Mouse (Mus musculus) forebrain, embryonic 14.5 days (tissue): ENCODE measurements around the gene Usp33. TPM values are rescaled to one million over a fixed set of nuclear protein-coding genes. Genes with fewer than 3 reads are reported as not detected.

Source experiments
- ATAC-seq: fragments of 200-750 bp; cut with Nextera tagmentation; 2 replicates; pipeline ENCODE4 v1.8.0; 2017; ENCODE audit warnings: mild to moderate bottlenecking, moderate library complexity
- DNase-seq: peaks from one replicate; pipeline ENCODE4 v3.0.0-alpha.2; 2015; ENCODE audit warnings: low spot score
- H3K27ac ChIP-seq: fragments of 300-500 bp; sonication (generic); 2 replicates; pipeline ENCODE4 v1.5.1; 2014; ENCODE audit warnings: low read depth, mild to moderate bottlenecking, control low read depth, low read length, moderate library complexity
- H3K27me3 ChIP-seq: fragments of 300-500 bp; sonication (generic); replicated peaks from 2 replicates; pipeline ENCODE4 v1.6.1; 2014; ENCODE audit warnings: low read length, control low read depth, mixed read lengths; ENCODE audit not compliant: control insufficient read depth, insufficient read depth
- H3K36me3 ChIP-seq: fragments of 300-500 bp; sonication (generic); 2 replicates; pipeline ENCODE4 v1.6.1; 2014; ENCODE audit warnings: low read length, control low read depth; ENCODE audit not compliant: control insufficient read depth, insufficient read depth
- H3K4me1 ChIP-seq: fragments of 300-500 bp; sonication (generic); 2 replicates; pipeline ENCODE4 v1.6.1; 2014; ENCODE audit warnings: antibody characterized with exemption, low read length, control low read depth; ENCODE audit not compliant: control insufficient read depth, insufficient read depth
- H3K4me2 ChIP-seq: fragments of 300-500 bp; sonication (generic); 2 replicates; pipeline ENCODE4 v1.6.1; 2014; ENCODE audit warnings: mild to moderate bottlenecking, control low read depth, low read length
- H3K4me3 ChIP-seq: fragments of 300-500 bp; sonication (generic); 2 replicates; pipeline ENCODE4 v1.5.1; 2014; ENCODE audit warnings: low read depth, low read length, control low read depth
- H3K9ac ChIP-seq: fragments of 300-500 bp; sonication (generic); 2 replicates; pipeline ENCODE4 v1.6.1; 2014; ENCODE audit warnings: mild to moderate bottlenecking, low read length, control low read depth, moderate library complexity
- H3K9me3 ChIP-seq: fragments of 300-500 bp; sonication (generic); replicated peaks from 2 replicates; pipeline ENCODE4 v1.6.1; 2016; ENCODE audit warnings: low read length, control low read depth, mixed read lengths; ENCODE audit not compliant: control insufficient read depth
- whole genome bisulfite sequencing: fragments of 180-500 bp; shearing (Covaris S2); extraction: QIAGEN DNeasy Blood & Tissue Kit; methylation state at CpG from one replicate; pipeline ENCODE4 v1.1.7; 2014; 5-methylcytosine and 5-hydroxymethylcytosine counted together
- polyA plus RNA-seq: library from polyadenylated mRNA; unstranded; fragments of >200 nt; fragmentation: Nextera tagmentation; extraction: Ambion mirVana; gene quantifications from 2 replicates; pipeline ENCODE4 v1.2.1, GENCODE M21; 2014

Gene Usp33
- polyA plus RNA-seq, 1 experiment from 2014 or later: 85.4 TPM

GRCm38 (mm10) chr3:152352289-152352688 is 6.0 kb downstream of the Usp33 start:
- no peak for DNase-seq
- H3K9me3 ChIP-seq: no peaks in the 10 kb centered on the region

DNA sequence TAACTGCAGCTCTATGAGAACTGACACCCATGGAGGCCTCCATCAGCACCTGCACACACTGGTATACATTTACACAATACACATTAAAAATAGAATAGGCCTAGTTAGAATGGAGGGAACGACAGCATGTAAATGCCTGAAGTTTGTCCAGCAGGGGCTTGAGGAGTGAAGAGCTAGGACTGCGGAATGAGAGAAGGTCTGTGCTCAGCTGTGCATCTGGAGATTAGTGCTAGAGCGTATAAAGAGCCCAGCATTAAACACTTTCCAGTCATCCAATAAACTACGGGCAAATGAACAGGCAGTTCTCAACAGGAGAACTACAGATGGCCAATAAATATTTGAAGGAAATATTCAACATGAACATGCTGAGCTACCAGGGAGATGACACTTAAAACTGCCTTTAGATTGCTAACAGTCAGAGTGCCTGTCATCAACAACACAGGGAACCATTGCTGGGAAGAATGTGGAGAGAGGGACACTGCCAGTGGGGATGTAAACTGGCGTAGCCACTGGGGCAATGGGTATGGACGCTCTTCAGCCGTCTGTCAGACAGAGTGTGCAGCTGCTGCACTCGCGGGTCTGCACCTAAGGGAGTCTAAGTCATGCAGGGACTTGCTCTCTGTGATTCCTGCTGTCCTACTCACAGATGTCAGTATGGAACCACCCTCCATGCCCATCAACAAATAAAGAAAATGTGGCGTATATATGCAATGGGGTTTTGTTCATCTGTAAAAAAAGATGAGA is 7.3 kb downstream of the Usp33 start:
- ATAC-seq: no peak
- no peak for DNase-seq
- Histone ChIP-seq H3K36me3 (peaks cover 2% of the 10 kb centered on the region; the same call in 1 of the 2 replicates), H3K4me3 (no peak overlapping the region), H3K27me3 (no peaks in the 10 kb centered on the region), H3K4me1 (no peaks in the 10 kb centered on the region), H3K9ac (no peak overlapping the region), H3K27ac (no peak overlapping the region), H3K4me2 (no peak overlapping the region), H3K9me3 (no peaks in the 10 kb centered on the region)
- 82% methylated on average over 10 of the region's 10 CpGs for WGBS

More at GRCm38 (mm10) chr3:152352289-152352688, 6.0 kb downstream of the Usp33 start:
- Histone ChIP-seq H3K36me3 (no peaks in the 10 kb centered on the region), H3K4me2 (no peak overlapping the region), H3K27ac (no peak overlapping the region), H3K4me1 (peaks cover 3% of the 10 kb centered on the region), H3K9ac (no peak overlapping the region), H3K27me3 (no peaks in the 10 kb centered on the region), H3K4me3 (no peak overlapping the region)
- WGBS: 91% methylated on average over 4 of the region's 4 CpGs
- no peak for ATAC-seq

DNA sequence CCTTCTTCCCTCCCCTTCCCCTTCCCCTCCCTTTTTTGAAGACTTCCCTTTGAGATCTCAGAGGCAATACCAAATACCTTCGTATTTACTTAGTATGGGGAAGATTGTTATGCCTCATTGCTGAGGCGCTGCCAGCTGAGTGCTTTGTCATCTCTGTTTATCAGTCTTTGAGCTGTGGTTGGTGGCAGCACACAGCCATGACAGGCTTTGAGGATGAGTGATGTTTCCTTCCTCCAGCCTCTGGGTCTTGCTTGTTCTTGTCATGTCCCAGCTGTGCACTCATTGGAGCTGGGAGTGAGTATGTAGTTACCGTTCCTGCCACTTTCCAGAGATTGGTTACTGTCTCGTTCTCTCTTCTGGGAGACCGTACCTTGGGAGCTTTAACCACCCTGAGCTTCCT is 9.1 kb downstream of the Usp33 start:
- ATAC-seq (no peak), DNase-seq (no peak)
- Histone ChIP-seq H3K27me3 (no peaks in the 10 kb centered on the region), H3K4me3 (no peak overlapping the region), H3K4me2 (no peak overlapping the region), H3K27ac (no peak overlapping the region), H3K4me1 (no peaks in the 10 kb centered on the region), H3K9ac (no peak overlapping the region), H3K36me3 (peaks cover 15% of the 10 kb centered on the region), H3K9me3 (no peaks in the 10 kb centered on the region)
- 81% methylated on average over 5 of the region's 5 CpGs for WGBS

GRCm38 (mm10) chr3:152356751-152357150 is 10.5 kb downstream of the Usp33 start:
- Histone ChIP-seq H3K27me3 (no peaks in the 10 kb centered on the region), H3K36me3 (peaks cover 27% of the 10 kb centered on the region), H3K9me3 (no peaks in the 10 kb centered on the region), H3K4me2 (no peak overlapping the region), H3K9ac (no peak overlapping the region), H3K4me1 (no peaks in the 10 kb centered on the region), H3K4me3 (no peak overlapping the region), H3K27ac (no peak overlapping the region)
- WGBS: 88% methylated on average over 9 of the region's 9 CpGs
- DNase-seq (no peak), ATAC-seq (no peak)

DNA sequence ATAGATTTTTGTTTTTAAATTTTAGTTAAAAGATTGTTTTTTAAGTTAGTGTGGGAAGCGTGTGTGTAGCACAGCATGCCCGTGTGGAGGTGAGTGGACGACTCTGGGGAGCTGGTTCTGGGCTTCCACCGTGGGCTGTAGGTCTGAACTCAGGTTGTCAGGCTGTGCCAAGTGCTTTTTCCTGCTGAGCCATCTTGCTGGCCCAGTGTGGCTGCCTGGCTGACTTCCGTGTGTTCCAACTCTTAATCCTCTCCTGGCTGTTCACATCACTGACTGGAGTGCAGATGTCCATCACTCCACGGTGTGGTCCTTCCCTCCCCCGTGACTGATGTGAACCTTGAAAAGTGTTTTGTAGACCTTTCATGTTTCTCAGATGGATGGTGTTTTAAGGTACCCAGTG is 12.9 kb downstream of the Usp33 start:
- 85% methylated on average over 7 of the region's 7 CpGs for WGBS
- H3K27me3 ChIP-seq: no peaks in the 10 kb centered on the region

GRCm38 (mm10) chr3:152364181-152364580 is 17.9 kb downstream of the Usp33 start:
- H3K9me3 ChIP-seq: no peaks in the 10 kb centered on the region
- no peak overlapping the region for H3K27ac ChIP-seq
- WGBS: 90% methylated on average over 2 of the region's 2 CpGs
- H3K36me3 ChIP-seq: peaks cover 89% of the 10 kb centered on the region
- no peaks in the 10 kb centered on the region for H3K27me3 ChIP-seq
- no peak overlapping the region for H3K4me2 ChIP-seq
- no peak overlapping the region for H3K4me3 ChIP-seq
- no peak for DNase-seq
- H3K4me1 ChIP-seq: no peaks in the 10 kb centered on the region
- no peak overlapping the region for H3K9ac ChIP-seq
- ATAC-seq: no peak

More for the DNA sequence above, 12.9 kb downstream of the Usp33 start:
- Histone ChIP-seq H3K9ac (no peak overlapping the region), H3K36me3 (peaks cover 49% of the 10 kb centered on the region), H3K27ac (no peak overlapping the region), H3K4me3 (no peak overlapping the region), H3K9me3 (no peaks in the 10 kb centered on the region), H3K4me2 (no peak overlapping the region), H3K4me1 (no peaks in the 10 kb centered on the region)
- no peak for DNase-seq
- no peak for ATAC-seq

- 93% methylated on average over 4 of the region's 4 CpGs for WGBS
- DNase-seq (no peak), ATAC-seq (no peak)
- Histone ChIP-seq H3K4me3 (no peak overlapping the region), H3K36me3 (peaks cover 69% of the 10 kb centered on the region), H3K9ac (no peak overlapping the region), H3K9me3 (no peaks in the 10 kb centered on the region), H3K27ac (no peak overlapping the region), H3K27me3 (no peaks in the 10 kb centered on the region), H3K4me1 (no peaks in the 10 kb centered on the region), H3K4me2 (no peak overlapping the region)
Observed at GRCm38 (mm10) chr3:152376063-152376462, 29.8 kb downstream of the Usp33 start.

DNA sequence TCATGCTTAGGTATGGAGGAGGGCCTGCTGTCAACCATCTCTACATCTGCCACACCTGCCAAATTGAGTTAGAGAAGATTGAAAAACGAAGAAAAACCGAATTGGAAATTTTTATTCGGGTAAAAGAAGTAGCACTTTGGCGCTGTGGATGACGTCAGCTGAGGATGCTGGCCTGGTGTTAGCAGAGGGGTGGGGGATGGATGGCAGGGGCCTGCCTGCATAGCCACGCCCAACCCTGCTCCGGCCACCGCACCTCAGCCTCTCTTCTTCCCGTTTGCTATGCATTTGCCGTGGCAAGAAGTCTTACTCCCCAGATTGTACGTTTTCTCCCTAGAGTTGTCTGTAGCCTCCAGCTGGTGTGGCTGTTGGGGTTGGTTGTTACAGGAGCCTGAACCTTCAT is 37.8 kb downstream of the Usp33 start:
- Histone ChIP-seq H3K36me3 (peaks cover 68% of the 10 kb centered on the region), H3K27me3 (no peaks in the 10 kb centered on the region), H3K4me1 (no peaks in the 10 kb centered on the region), H3K9ac (no peak overlapping the region), H3K9me3 (no peaks in the 10 kb centered on the region), H3K27ac (no peak overlapping the region), H3K4me2 (no peak overlapping the region), H3K4me3 (no peak overlapping the region)
- 68% methylated on average over 11 of the region's 11 CpGs for WGBS
- DNase-seq: no peak
- no peak for ATAC-seq
